Mouse (Mus musculus) liver, embryonic 13.5 days (tissue): ENCODE measurements around the gene Gm7138. TPM values are rescaled to one million over a fixed set of nuclear protein-coding genes. Genes with fewer than 3 reads are reported as not detected.
"Not testable (repeated sequence)": the region's sequence is repeated elsewhere in the genome, so short reads cannot be mapped to it uniquely, and the experiment has no call there.

Source experiments
- ATAC-seq: fragments of 200-750 bp; cut with Nextera tagmentation; 2 replicates; pipeline ENCODE4 v1.8.0; 2017; ENCODE audit warnings: low read depth, mild to moderate bottlenecking, moderate number of reproducible peaks, moderate library complexity
- DNase-seq: peaks from one replicate; pipeline ENCODE4 v3.0.0; 2022
- H3K27ac ChIP-seq: fragments of 300-500 bp; sonication (generic); 2 replicates; pipeline ENCODE4 v1.5.1; 2015; ENCODE audit warnings: moderate library complexity, mild to moderate bottlenecking, inconsistent platforms
- H3K27me3 ChIP-seq: fragments of 300-500 bp; sonication (generic); 2 replicates; pipeline ENCODE4 v1.6.1; 2015; ENCODE audit warnings: mild to moderate bottlenecking, inconsistent platforms
- H3K36me3 ChIP-seq: fragments of 300-500 bp; sonication (generic); 2 replicates; pipeline ENCODE4 v1.6.1; 2015; ENCODE audit warnings: mild to moderate bottlenecking, inconsistent platforms
- H3K4me1 ChIP-seq: fragments of 300-500 bp; sonication (generic); replicated peaks from 2 replicates; pipeline ENCODE4 v1.6.1; 2015; ENCODE audit warnings: inconsistent platforms
- H3K4me2 ChIP-seq: fragments of 300-500 bp; sonication (generic); 2 replicates; pipeline ENCODE4 v1.6.1; 2015; ENCODE audit warnings: inconsistent platforms, mild to moderate bottlenecking, moderate library complexity
- H3K4me3 ChIP-seq: fragments of 300-500 bp; sonication (generic); replicated peaks from 2 replicates; pipeline ENCODE4 v1.5.1; 2015; ENCODE audit warnings: mild to moderate bottlenecking, inconsistent platforms
- H3K9ac ChIP-seq: fragments of 300-500 bp; sonication (generic); 2 replicates; pipeline ENCODE4 v1.6.1; 2015; ENCODE audit warnings: mild to moderate bottlenecking, inconsistent platforms
- H3K9me3 ChIP-seq: fragments of 300-500 bp; sonication (generic); replicated peaks from 2 replicates; pipeline ENCODE4 v1.6.1; 2016; ENCODE audit warnings: inconsistent platforms
- WGBS: fragments of 180-500 bp; shearing (Covaris S2); methylation state at CpG from one replicate; pipeline ENCODE4 v1.1.7; 2015; ENCODE audit not compliant: insufficient replicate concordance; 5-methylcytosine and 5-hydroxymethylcytosine counted together
- polyA plus RNA-seq: library from polyadenylated mRNA; unstranded; fragments of >200 nt; fragmentation: Nextera tagmentation; extraction: Ambion mirVana; gene quantifications from 2 replicates; pipeline ENCODE4 v1.2.1, GENCODE M21; 2015

Gm7138 gene
- polyA plus RNA-seq, 1 experiment from 2014 or later = not detected

DNA sequence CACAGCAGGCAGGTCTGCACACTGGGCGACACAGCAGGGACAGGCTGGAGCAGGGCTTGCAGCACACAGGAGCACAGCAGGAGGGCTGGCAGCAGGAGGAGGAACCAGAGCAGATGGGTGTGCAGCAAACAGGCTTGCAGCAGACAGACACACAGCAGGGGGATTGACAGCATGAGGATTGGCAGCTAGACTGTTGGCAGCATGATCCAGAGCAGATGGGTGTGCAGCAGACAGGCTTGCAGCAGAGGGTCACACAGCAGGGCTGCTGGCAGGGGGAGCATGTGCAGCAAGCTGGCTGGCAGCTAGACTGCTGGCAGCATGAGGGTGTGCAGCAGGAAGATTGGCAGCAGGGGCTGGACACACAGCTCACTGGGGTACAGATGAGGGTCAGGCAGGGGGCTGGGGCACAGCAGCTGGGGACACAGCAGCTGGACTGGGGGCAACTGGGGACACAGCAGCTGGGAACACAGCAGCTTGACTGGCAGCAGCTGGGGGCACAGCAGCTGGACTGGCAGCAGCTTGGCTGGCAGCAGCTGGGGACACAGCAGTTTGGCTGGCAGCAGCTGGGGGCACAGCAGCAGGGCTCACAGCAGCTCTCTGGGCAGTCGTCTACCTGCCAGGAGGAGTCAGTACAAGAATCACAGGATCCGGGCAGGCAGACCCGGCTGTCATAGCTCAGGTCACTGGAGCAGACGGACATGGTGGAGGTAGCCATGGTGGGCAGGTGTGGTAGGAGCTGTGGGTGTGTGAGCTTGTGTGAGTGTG, 34.6 kb downstream of the Gm7138 start, which contains the start of gene Gm18596:
Gene Gm18596, minus strand, starts transcription at position 715 of the 765 bp plus-strand sequence.
- WGBS = 65% methylated on average over 4 of the region's 5 CpGs
- not testable (repeated sequence) for ATAC-seq

DNA sequence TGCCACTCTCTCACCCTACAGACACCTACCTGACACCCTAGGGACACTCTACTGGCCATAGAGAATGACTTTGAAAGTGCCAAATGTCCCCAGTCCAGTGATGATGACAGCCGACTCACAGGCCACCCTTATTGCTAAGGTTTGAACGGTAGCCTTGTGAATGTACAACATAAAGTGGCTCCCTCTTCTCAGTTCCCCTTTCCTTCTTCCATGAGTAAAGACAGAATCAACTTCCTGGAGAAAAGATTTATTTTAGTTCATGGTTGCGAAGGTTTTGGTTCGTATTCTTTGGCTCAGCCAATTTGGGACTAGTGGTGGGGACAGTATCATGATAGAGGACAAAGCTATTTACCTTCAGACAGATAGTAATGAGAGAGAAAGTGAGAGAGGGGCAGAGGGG, 37.8 kb downstream of the Gm7138 start:
- no peak overlapping the region for H3K9ac ChIP-seq
- no peak overlapping the region for H3K27ac ChIP-seq
- H3K9me3 ChIP-seq = peaks cover 3% of the 10 kb centered on the region; the same call in 1 of the 2 replicates
- no peak for DNase-seq
- 56% methylated on average over 4 of the region's 4 CpGs for WGBS
- no peak overlapping the region for H3K4me3 ChIP-seq
- H3K4me2 ChIP-seq = no peak overlapping the region
- H3K36me3 ChIP-seq = no peaks in the 10 kb centered on the region
- no peaks in the 10 kb centered on the region for H3K27me3 ChIP-seq
- no peaks in the 10 kb centered on the region for H3K4me1 ChIP-seq
- no peak for ATAC-seq

More for the DNA sequence above, 34.6 kb downstream of the Gm7138 start, which contains the start of gene Gm18596:
- H3K27ac ChIP-seq, H3K4me3 ChIP-seq, H3K4me1 ChIP-seq, H3K9me3 ChIP-seq, H3K4me2 ChIP-seq, H3K36me3 ChIP-seq, H3K9ac ChIP-seq, DNase-seq, H3K27me3 ChIP-seq: not testable (repeated sequence)

DNA sequence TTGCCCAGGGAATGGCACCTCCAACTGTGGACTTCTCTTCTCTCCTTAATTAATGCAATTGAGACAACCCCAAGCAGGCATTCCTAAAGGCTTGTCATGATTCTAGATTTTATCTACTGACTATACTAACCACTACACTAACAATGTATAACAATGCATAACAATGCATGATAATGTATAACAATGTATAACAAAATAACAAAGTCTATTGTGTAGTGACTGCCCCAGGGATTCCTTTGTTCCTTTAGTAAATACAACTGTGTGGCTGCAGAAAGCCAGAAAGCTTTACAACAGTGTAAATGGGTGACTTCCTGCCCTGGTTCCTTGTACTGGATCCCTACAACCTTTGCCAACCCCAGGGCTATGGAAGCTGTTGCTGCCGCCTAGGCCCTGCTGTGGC, 40.8 kb downstream of the Gm7138 start:
- no peak overlapping the region for H3K27ac ChIP-seq
- DNase-seq (no peak), ATAC-seq (no peak)
- H3K9me3 ChIP-seq = peaks cover 3% of the 10 kb centered on the region; the same call in 1 of the 2 replicates
- H3K9ac ChIP-seq = no peak overlapping the region
- H3K4me1 ChIP-seq = no peaks in the 10 kb centered on the region
- H3K4me2 ChIP-seq = no peak overlapping the region
- no peaks in the 10 kb centered on the region for H3K27me3 ChIP-seq
- H3K4me3 ChIP-seq = no peak overlapping the region
- no peaks in the 10 kb centered on the region for H3K36me3 ChIP-seq
- 79% methylated on average over 1 of the region's 1 CpGs for WGBS

DNA sequence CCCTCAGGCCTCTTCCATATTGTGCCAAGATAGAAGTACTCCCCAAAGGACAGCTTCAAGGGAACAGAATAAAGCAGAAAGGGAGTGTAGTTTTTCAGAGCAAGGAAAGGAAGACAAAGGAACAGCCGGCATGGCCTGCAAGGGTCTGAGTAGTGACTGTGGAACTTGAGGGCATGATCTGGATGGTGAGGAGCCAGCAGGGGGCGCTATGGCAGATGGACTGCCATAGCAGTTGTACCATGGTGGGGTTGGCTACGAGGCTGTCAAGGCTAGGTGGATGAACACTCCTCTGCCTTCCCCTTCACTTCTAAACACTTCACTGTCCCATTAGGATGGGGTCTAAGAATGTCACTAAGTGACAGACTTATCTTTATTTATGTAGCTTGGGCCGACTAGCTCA, 47.5 kb downstream of the Gm7138 start:
- no peak for ATAC-seq

DNA sequence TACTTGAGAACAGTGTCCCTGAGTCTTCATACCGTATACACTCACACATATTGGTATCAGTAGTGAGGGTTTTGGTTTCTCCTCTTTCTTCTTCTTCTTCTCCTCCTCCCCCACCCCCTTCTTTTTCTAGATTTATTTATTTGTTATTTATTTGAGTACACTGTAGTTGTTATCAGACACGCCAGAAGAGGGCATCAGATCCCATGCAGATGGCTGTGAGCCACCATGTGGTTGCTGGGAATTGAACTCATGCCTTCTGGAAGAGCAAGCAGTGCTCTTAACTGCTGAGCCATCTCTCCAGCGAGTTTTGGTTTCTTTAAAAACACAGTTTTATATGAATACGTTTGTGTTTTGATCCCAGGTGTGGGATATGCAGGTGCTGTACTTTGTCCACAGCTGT, 48.5 kb downstream of the Gm7138 start:
- DNase-seq (no peak), ATAC-seq (no peak)
- H3K9me3 ChIP-seq = no peaks in the 10 kb centered on the region
- no peak overlapping the region for H3K27ac ChIP-seq
- no peak overlapping the region for H3K4me3 ChIP-seq
- no peaks in the 10 kb centered on the region for H3K27me3 ChIP-seq
- no peak overlapping the region for H3K9ac ChIP-seq
- H3K4me1 ChIP-seq = no peaks in the 10 kb centered on the region
- no peak overlapping the region for H3K4me2 ChIP-seq
- H3K36me3 ChIP-seq = no peaks in the 10 kb centered on the region
- WGBS = 47% methylated on average over 4 of the region's 4 CpGs

More for the DNA sequence above, 47.5 kb downstream of the Gm7138 start:
- Histone ChIP-seq H3K9ac (no peak overlapping the region), H3K27me3 (no peaks in the 10 kb centered on the region), H3K27ac (no peak overlapping the region), H3K36me3 (no peaks in the 10 kb centered on the region), H3K4me1 (no peaks in the 10 kb centered on the region), H3K4me3 (no peak overlapping the region), H3K9me3 (no peaks in the 10 kb centered on the region; the same call in 1 of the 2 replicates), H3K4me2 (no peak overlapping the region)
- DNase-seq = no peak
- 34% methylated on average over 4 of the region's 4 CpGs for WGBS

Other genes starting within 250 kb of the Gm7138 start
- gene Itgb2, start 246.7 kb downstream of the Gm7138 start, polyA plus RNA-seq = 10.3 and 10.7 TPM in 2 replicates
- gene Pttg1ip, start 195.2 kb downstream of the Gm7138 start, polyA plus RNA-seq = 64.1 and 73.2 TPM in 2 replicates
- gene Sumo3, start 170.8 kb downstream of the Gm7138 start, polyA plus RNA-seq = 118 and 127 TPM in 2 replicates
- 1.1 and 5.3 TPM in 2 replicates for gene Gm49325, start 170.7 kb downstream of the Gm7138 start, polyA plus RNA-seq
- 47.2 and 50.1 TPM in 2 replicates for gene Ube2g2, start 154.7 kb downstream of the Gm7138 start, polyA plus RNA-seq
- gene Tspear, start 90.4 kb downstream of the Gm7138 start, polyA plus RNA-seq = 0.07 and 0.10 TPM in 2 replicates
- not detected in 2 replicates for gene Gm19402, start 86.2 kb downstream of the Gm7138 start, polyA plus RNA-seq
- gene Gm9508, start 79.7 kb downstream of the Gm7138 start, polyA plus RNA-seq = not detected in 2 replicates
- gene Gm10272, start 70.3 kb downstream of the Gm7138 start, polyA plus RNA-seq = not detected in 2 replicates
- not detected in 2 replicates for gene Gm10024, start 65.5 kb downstream of the Gm7138 start, polyA plus RNA-seq
- not detected in 2 replicates for gene Gm10142, start 61.1 kb downstream of the Gm7138 start, polyA plus RNA-seq
- gene Krtap12-1, start 56.3 kb downstream of the Gm7138 start, polyA plus RNA-seq = not detected in 2 replicates
- not detected in 2 replicates for gene Gm10100, start 50.5 kb downstream of the Gm7138 start, polyA plus RNA-seq
- not detected in 2 replicates for gene Gm18596, start 34.3 kb downstream of the Gm7138 start, polyA plus RNA-seq
- gene Gm9736, start 25.6 kb downstream of the Gm7138 start, polyA plus RNA-seq = not detected in 2 replicates
- gene Gm3233, start 17.3 kb downstream of the Gm7138 start, polyA plus RNA-seq = not detected in 2 replicates
- gene Gm3238, start 5.6 kb downstream of the Gm7138 start, polyA plus RNA-seq = not detected in 2 replicates
- gene Gm3250, start 5.6 kb upstream of the Gm7138 start, polyA plus RNA-seq = not detected in 2 replicates
- gene Gm7137, start 11.3 kb upstream of the Gm7138 start, polyA plus RNA-seq = not detected in 2 replicates
- gene Gm9639, start 18.1 kb upstream of the Gm7138 start, polyA plus RNA-seq = not detected in 2 replicates
- gene Gm19668, start 22.2 kb upstream of the Gm7138 start, polyA plus RNA-seq = not detected in 2 replicates
- gene Gm9507, start 34.9 kb upstream of the Gm7138 start, polyA plus RNA-seq = not detected in 2 replicates
- not detected in 2 replicates for gene Gm2696, start 37.7 kb upstream of the Gm7138 start, polyA plus RNA-seq
- not detected in 2 replicates for gene Krtap10-4, start 50.2 kb upstream of the Gm7138 start, polyA plus RNA-seq
- not detected in 2 replicates for gene Krtap10-10, start 59.0 kb upstream of the Gm7138 start, polyA plus RNA-seq
- not detected in 2 replicates for gene Gm36176, start 69.9 kb upstream of the Gm7138 start, polyA plus RNA-seq
- not detected in 2 replicates for gene Gm10318, start 75.9 kb upstream of the Gm7138 start, polyA plus RNA-seq
- gene Gm3285, start 85.0 kb upstream of the Gm7138 start, polyA plus RNA-seq = not detected in 2 replicates
- gene Lrrc3, start 125.6 kb upstream of the Gm7138 start, polyA plus RNA-seq = 8.6 and 10.1 TPM in 2 replicates
- 0.73 and 0.94 TPM in 2 replicates for gene Trpm2, start 193.6 kb upstream of the Gm7138 start, polyA plus RNA-seq
- 4.6 and 5.7 TPM in 2 replicates for gene 1810043G02Rik, start 201.6 kb upstream of the Gm7138 start, polyA plus RNA-seq
- gene Pfkl, start 233.1 kb upstream of the Gm7138 start, polyA plus RNA-seq = 94.0 and 98.3 TPM in 2 replicates